ENCODE assay signal across 19 mouse cellular contexts in the genomic region with DNA sequence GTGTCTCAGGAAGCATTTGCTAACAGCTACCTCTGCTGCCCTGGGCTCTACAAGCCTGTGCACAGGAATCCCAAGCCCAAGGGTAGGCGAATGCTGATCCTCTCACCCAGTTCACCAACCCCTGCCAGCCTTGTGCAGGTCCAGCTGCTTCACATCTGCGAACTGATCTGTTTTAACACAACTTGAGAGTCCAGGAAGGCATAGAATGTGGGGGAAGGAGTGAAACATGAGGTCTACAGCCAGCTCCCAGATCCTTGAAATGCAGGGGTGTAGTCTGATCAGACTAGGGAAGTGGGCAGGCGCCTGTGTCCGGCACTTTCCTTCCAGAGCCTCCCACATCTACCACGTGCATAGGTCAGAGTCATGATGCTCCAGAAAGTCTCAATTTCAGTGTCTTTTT.
"Had no signal": no experiment of that assay in that cellular context is flagged by ENCODE, and none has a peak within 500 bp of the region (broad histone marks: within the 10 kb centered on the region; RNA-seq: fewer than 3 reads in every experiment).

No protein-coding gene starts in this region.

- DNase-seq: lung, adult 2 months; lung, postnatal 14 days; lung, postnatal 36 days; retina, postnatal 1 day; right cerebral cortex, adult 18-20 months; right cerebral cortex, postnatal 25 days; right cerebral cortex, postnatal 4 days; spleen, adult 18-20 months; thymus, adult 18-20 months; thymus, postnatal 14 days; thymus, postnatal 36 days had no signal

- H3K36me3 ChIP-seq: lung, embryonic 15.5 days; midbrain, embryonic 13.5 days; midbrain, embryonic 15.5 days; neural tube, embryonic 12.5 days had no signal

- H3K9me3 ChIP-seq: lung, embryonic 15.5 days; midbrain, embryonic 13.5 days; midbrain, embryonic 15.5 days; neural tube, embryonic 12.5 days had no signal

- H3K4me3 ChIP-seq: lung, embryonic 15.5 days; megakaryocyte, embryonic 14.5 days; midbrain, embryonic 13.5 days; midbrain, embryonic 15.5 days; neural tube, embryonic 12.5 days had no signal

- H3K4me1 ChIP-seq: lung, embryonic 15.5 days; megakaryocyte, embryonic 14.5 days; midbrain, embryonic 13.5 days; midbrain, embryonic 15.5 days; neural tube, embryonic 12.5 days had no signal

- ATAC-seq: lung, postnatal 0 days; midbrain, embryonic 13.5 days; midbrain, embryonic 15.5 days had no signal

- H3K4me2 ChIP-seq: lung, embryonic 15.5 days; midbrain, embryonic 11.5 days; midbrain, embryonic 13.5 days; midbrain, embryonic 15.5 days; neural tube, embryonic 12.5 days had no signal

- H3K9ac ChIP-seq: lung, embryonic 15.5 days; midbrain, embryonic 13.5 days; midbrain, embryonic 15.5 days; neural tube, embryonic 12.5 days had no signal

- H3K27ac ChIP-seq: lung, embryonic 15.5 days; macrophage; midbrain, embryonic 13.5 days; midbrain, embryonic 15.5 days; neural tube, embryonic 12.5 days had no signal

- H3K27me3 ChIP-seq: lung, embryonic 15.5 days; megakaryocyte, embryonic 14.5 days; midbrain, embryonic 13.5 days; neural tube, embryonic 12.5 days had no signal
